Mouse (Mus musculus) kidney, embryonic 15.5 days (tissue): ENCODE data around the gene Tmem198. TPM values are rescaled to one million over a fixed set of nuclear protein-coding genes. Genes with fewer than 3 reads are reported as not detected.

Experiments used
- ATAC-seq: fragments of 200-750 bp; cut with Nextera tagmentation; replicated peaks from 2 replicates; pipeline ENCODE4 v1.8.0; 2017; ENCODE audit warnings: moderate TSS enrichment; ENCODE audit not compliant: low FRiP score
- H3K27ac ChIP-seq: fragments of 300-500 bp; sonication (generic); 2 replicates; pipeline ENCODE4 v1.5.1; 2015; ENCODE audit warnings: mild to moderate bottlenecking, inconsistent platforms
- H3K27me3 ChIP-seq: fragments of 300-500 bp; sonication (generic); 2 replicates; pipeline ENCODE4 v1.6.1; 2015; ENCODE audit warnings: inconsistent platforms
- H3K36me3 ChIP-seq: fragments of 300-500 bp; sonication (generic); 2 replicates; pipeline ENCODE4 v1.6.1; 2015; ENCODE audit warnings: inconsistent platforms
- H3K4me1 ChIP-seq: fragments of 300-500 bp; sonication (generic); 2 replicates; pipeline ENCODE4 v1.6.1; 2015; ENCODE audit warnings: inconsistent platforms
- H3K4me2 ChIP-seq: fragments of 300-500 bp; sonication (generic); 2 replicates; pipeline ENCODE4 v1.6.1; 2015; ENCODE audit warnings: moderate library complexity, mild to moderate bottlenecking, inconsistent platforms
- H3K4me3 ChIP-seq: fragments of 300-500 bp; sonication (generic); replicated peaks from 2 replicates; pipeline ENCODE4 v1.5.1; 2015; ENCODE audit warnings: mild to moderate bottlenecking, inconsistent platforms
- H3K9ac ChIP-seq: fragments of 300-500 bp; sonication (generic); 2 replicates; pipeline ENCODE4 v1.6.1; 2015; ENCODE audit warnings: mild to moderate bottlenecking, inconsistent platforms
- H3K9me3 ChIP-seq: fragments of 300-500 bp; sonication (generic); replicated peaks from 2 replicates; pipeline ENCODE4 v1.6.1; 2016; ENCODE audit warnings: inconsistent platforms
- WGBS: fragments of 180-500 bp; shearing (Covaris S2); methylation state at CpG from one replicate; pipeline ENCODE4 v1.1.7; 2015; ENCODE audit warnings: mixed read lengths; 5-methylcytosine and 5-hydroxymethylcytosine counted together
- polyA plus RNA-seq: library from polyadenylated mRNA; unstranded; fragments of >200 nt; fragmentation: Nextera tagmentation; extraction: Ambion mirVana; gene quantifications from 2 replicates; pipeline ENCODE4 v1.2.1, GENCODE M21; 2015

Tmem198 gene
- polyA plus RNA-seq, 1 experiment from 2014 or later: 1.2 TPM

DNA sequence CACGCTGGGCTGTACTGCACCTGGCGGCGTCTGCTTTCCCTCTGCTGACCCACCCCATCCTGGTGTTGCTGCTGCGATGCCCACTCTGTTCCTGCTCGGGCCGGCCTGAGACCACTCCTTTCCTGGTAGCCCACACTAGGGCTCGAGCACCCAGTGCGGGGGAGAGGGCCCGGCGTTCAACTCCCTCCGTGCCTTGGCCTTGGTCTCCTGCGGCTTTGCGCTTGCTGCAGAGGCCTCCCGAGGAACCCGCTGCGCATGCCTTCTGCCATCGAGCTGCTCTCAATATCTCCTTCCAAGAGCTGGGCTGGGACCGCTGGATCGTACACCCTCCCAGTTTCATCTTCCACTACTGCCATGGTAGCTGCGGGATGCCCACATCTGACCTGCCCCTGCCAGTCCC is 30.3 kb downstream of the Tmem198 start:
- Histone ChIP-seq H3K36me3 (no peaks in the 10 kb centered on the region), H3K4me1 (peaks cover 55% of the 10 kb centered on the region), H3K4me2 (no peak overlapping the region), H3K27ac (0 out of 2 replicates have a peak overlapping the region, but pooled peaks have one; percentile 6), H3K9ac (no peak overlapping the region), H3K9me3 (no peaks in the 10 kb centered on the region), H3K27me3 (no peaks in the 10 kb centered on the region), H3K4me3 (no peak overlapping the region)
- no peak for ATAC-seq
- 60% methylated on average over 20 of the region's 20 CpGs for WGBS

DNA sequence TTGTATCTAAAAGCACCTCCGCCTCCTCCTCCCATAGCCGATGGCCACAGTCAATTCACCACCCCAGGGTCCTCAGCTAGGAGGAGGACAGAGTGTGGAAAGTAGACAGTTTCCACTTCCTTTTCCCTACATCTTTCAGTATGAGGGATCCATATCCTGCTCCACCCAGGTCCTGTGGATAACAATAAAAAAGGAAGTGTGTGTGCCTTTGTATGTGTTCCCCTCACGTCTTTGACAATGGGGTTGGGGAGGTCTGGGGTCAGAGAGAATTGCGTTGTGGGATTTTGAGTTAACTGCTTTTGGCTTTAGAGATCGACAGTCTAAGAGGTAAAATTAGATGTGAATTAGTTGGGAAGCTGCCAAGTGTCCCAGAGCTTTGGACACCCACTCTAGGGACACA is 30.8 kb downstream of the Tmem198 start:
- Histone ChIP-seq H3K27me3 (no peaks in the 10 kb centered on the region), H3K4me2 (no peak overlapping the region), H3K4me3 (no peak overlapping the region), H3K4me1 (peaks cover 50% of the 10 kb centered on the region), H3K36me3 (no peaks in the 10 kb centered on the region), H3K9ac (no peak overlapping the region), H3K9me3 (no peaks in the 10 kb centered on the region), H3K27ac (no peak overlapping the region)
- WGBS: 78% methylated on average over 5 of the region's 5 CpGs
- ATAC-seq: no peak

DNA sequence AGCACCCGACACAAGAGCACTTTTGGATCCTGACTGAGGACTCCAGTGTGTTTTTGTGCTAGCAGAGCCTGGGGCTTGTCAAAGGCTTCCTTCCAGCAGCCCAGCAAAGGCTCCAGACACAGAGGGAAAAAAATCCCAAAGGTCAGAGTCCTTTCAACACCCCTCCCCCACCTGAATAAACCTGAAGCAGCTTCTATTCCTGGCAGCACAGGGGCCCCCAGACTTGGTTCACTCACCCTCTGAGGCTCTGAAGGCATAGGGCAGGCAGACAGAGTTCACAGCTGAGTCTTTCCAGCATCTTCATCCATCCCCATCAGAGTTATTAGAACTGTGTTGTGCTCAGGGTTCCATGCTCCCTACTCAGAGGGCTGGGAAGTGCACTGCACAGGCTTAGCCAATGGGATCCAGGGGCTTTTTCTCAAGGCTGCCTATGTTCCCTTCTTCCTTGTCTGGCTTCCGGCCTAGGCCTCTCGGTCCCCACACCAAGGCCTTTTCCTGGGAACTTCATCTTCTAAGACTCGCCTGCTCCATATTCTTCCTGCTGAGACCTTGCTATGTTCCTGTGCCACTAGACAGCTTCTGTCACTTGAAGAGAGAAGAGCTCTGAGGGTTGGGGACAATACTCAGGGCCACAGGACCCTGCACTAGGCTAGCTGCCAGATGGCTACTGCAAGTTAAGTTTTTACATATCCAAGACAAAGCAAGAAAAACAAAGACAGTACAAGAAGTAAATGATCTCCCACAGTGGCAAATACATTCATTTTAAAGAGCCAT is 32.3 kb downstream of the Tmem198 start:
- peak overlapping the region; percentile 57 for H3K27ac ChIP-seq
- no peak; the same call in 1 of the 2 replicates for ATAC-seq
- 66% methylated on average over 4 of the region's 4 CpGs for WGBS

DNA sequence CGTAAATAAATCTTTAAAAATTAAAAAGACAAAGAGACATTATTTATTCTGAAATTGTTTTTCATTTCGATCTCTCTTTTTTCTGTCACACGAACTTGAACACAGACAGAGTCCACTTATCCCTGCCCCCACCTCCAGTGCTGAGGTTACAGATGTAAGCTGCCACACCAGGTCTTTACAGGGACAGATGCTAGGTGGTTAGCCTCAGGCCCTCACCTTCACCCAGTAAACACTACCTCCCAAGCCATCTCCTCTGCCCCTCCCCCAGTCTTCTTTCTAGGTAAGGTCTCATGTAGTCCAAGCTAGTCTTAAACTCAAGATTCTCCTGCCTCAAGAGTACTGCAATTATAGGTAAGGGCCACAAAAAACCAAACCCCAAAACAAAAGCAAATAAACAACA is 33.2 kb downstream of the Tmem198 start:
- H3K9me3 ChIP-seq: no peaks in the 10 kb centered on the region
- WGBS: 91% methylated on average over 3 of the region's 3 CpGs
- ATAC-seq: no peak

More for the DNA sequence above, 32.3 kb downstream of the Tmem198 start:
- no peak overlapping the region for H3K4me3 ChIP-seq
- no peak overlapping the region for H3K4me2 ChIP-seq
- no peaks in the 10 kb centered on the region for H3K36me3 ChIP-seq
- H3K9ac ChIP-seq: no peak overlapping the region
- peaks cover 44% of the 10 kb centered on the region for H3K4me1 ChIP-seq
- H3K27me3 ChIP-seq: no peaks in the 10 kb centered on the region
- no peaks in the 10 kb centered on the region for H3K9me3 ChIP-seq

DNA sequence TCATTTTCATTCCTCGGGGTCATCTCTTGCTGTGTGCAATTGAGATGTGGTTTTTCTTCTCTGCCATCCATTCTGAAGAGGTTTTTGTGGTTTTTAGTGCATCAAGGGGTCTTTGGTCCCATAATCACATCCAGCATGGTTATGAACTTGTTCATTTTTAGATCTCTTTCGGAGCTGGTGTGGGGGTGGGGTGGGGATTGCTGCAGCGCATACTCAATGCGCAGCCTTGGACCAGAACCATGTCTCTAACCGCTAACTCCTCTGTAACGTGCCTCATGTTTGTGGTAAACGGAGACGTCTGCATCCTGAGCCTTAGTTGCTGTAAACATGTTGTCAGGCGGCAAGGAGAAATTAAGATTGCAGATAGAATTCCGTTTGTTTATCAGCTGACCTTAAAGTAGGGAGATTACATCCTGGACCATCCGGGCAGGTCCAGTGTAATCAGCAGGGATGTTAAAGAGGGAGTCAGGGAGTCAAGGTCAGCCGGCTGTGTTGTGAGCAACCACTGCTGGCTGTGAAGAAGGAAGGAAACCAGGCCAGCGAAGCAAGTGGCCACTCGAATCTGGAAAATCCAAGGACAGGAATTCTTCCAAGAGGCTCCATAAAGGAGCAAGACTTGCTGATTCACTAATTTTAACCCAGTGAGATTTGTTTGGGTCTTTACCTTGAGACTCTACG is 37.5 kb downstream of the Tmem198 start:
- no peak for ATAC-seq
- Histone ChIP-seq H3K9me3 (no peaks in the 10 kb centered on the region), H3K4me1 (peaks cover 21% of the 10 kb centered on the region), H3K9ac (no peak overlapping the region), H3K27ac (no peak overlapping the region), H3K36me3 (no peaks in the 10 kb centered on the region), H3K4me2 (no peak overlapping the region), H3K27me3 (no peaks in the 10 kb centered on the region), H3K4me3 (no peak overlapping the region)
- 77% methylated on average over 15 of the region's 15 CpGs for WGBS

More for the DNA sequence above, 33.2 kb downstream of the Tmem198 start:
- no peak overlapping the region for H3K4me2 ChIP-seq
- no peak overlapping the region for H3K27ac ChIP-seq
- H3K4me3 ChIP-seq: no peak overlapping the region
- no peak overlapping the region for H3K9ac ChIP-seq
- peaks cover 35% of the 10 kb centered on the region for H3K4me1 ChIP-seq
- no peaks in the 10 kb centered on the region for H3K36me3 ChIP-seq
- H3K27me3 ChIP-seq: no peaks in the 10 kb centered on the region

DNA sequence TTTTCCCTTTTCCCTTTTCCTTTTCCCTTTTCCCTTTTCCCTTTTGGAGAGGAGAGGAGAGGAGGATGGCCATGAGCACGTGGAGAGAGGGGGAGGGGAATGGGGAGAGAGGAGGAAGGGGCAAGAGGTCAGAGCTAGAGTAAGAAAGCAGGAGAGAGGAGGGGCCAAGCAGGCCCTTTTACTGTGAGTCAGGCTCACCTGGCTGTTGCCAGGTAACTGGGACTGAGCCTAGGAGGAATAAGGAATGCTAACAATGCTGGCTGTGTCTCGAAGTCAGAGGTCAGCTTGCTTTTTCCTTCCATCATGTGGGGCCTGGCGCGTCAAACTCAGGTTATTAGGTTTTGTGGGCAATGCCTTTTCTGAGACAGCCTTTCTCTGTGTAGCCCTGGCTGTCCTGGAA is 38.7 kb downstream of the Tmem198 start:
- Histone ChIP-seq H3K27ac (peak overlapping the region; percentile 64), H3K9me3 (no peaks in the 10 kb centered on the region), H3K4me3 (no peak overlapping the region), H3K9ac (no peak overlapping the region), H3K36me3 (no peaks in the 10 kb centered on the region), H3K4me2 (no peak overlapping the region), H3K4me1 (peaks cover 30% of the 10 kb centered on the region), H3K27me3 (no peaks in the 10 kb centered on the region)
- 69% methylated on average over 3 of the region's 4 CpGs for WGBS
- ATAC-seq: no peak

DNA sequence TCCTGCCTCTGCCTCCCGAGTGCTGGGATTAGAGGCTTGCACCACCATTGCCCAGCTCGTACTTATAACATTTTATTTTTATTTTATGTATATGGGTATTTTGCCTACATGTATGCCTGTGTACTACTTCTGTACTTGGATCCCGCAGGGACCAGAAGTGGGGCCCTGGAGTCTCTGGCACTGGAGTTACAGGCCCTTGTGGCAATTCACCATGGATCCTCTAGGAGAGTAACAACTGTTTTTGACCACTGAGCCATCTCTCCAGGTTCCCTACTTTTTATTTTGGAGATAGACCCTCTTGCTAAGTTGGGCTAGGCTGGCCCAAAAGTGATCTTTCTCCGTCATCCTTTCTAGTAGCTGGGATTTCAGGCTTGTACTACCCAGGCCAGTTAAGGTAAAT is 39.1 kb downstream of the Tmem198 start:
- Histone ChIP-seq H3K4me2 (no peak overlapping the region), H3K27ac (peak overlapping the region; percentile 64), H3K4me3 (no peak overlapping the region), H3K4me1 (peaks cover 30% of the 10 kb centered on the region), H3K9me3 (no peaks in the 10 kb centered on the region), H3K36me3 (no peaks in the 10 kb centered on the region), H3K27me3 (no peaks in the 10 kb centered on the region), H3K9ac (no peak overlapping the region)
- WGBS: 93% methylated on average over 4 of the region's 4 CpGs
- no peak for ATAC-seq

DNA sequence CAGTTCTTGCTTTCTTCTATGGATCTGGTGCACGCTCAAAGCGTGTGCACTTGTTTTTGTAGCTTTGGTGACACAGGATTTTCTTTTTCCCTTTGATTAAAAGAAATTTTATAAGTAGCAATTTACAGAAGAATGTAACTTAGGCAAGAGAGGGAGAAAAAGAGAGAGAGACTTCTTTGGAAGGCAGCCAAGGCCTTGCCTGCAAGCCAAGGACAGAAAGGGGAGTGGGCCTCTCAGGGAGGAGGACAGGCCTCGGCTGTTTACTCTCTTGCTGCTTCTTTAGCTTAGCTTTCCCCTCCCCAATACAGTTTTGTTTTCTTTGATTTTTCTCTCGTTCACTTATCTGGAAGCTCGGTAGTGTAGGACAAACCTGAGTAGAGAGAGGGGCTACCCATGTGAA is 40.2 kb downstream of the Tmem198 start:
- Histone ChIP-seq H3K4me3 (no peak overlapping the region), H3K27ac (peak overlapping the region; percentile 96), H3K36me3 (no peaks in the 10 kb centered on the region), H3K4me1 (peaks cover 30% of the 10 kb centered on the region), H3K4me2 (no peak overlapping the region), H3K9ac (no peak overlapping the region), H3K27me3 (no peaks in the 10 kb centered on the region), H3K9me3 (no peaks in the 10 kb centered on the region)
- 61% methylated on average over 5 of the region's 5 CpGs for WGBS
- no peak for ATAC-seq

DNA sequence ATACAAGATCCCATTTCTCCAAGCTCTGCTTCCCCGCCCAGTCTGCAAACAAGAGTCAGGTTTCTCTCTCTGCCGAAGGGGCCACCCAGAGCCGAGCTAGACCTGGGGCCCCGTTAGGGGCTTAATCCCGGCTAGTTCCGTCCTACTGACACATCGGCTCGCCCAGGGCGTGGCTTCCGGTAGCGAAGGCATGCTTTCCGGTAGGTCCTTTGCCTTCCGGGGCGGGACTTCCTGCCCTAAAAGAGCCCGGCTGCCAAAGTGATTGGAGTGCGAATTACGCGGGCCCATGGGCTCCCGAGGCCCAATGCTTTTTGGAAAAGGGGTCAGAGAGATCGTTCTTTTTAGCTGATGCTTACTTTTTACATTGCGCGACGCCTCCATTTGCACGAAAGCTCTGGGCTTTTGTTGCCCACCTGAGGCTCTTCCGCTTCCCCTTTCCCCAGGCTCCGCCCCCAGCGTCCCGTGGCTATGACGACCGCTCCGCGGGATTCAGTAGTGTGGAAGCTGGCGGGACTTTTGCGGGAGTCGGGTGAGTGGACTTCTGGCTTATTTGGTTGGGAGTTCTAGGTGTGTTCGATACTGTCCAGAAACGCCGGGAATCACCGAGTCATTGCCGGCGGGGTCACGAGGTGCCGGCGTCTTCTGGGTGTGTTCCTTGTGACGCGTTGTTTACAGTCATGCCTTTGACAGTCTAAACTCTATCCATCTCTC is 42.1 kb downstream of the Tmem198 start, which contains the start of gene Stk11ip:
Gene Stk11ip, plus strand, starts transcription at position 209 of the 711 bp plus-strand sequence.
- Histone ChIP-seq H3K9me3 (no peaks in the 10 kb centered on the region), H3K27ac (peak within 1 kb of the TSS; percentile 96), H3K4me2 (peak within 1 kb of the TSS; percentile 68), H3K27me3 (no peaks in the 10 kb centered on the region), H3K9ac (peak within 1 kb of the TSS; percentile 51), H3K4me3 (peak within 1 kb of the TSS; percentile 71), H3K36me3 (peaks cover 14% of the 10 kb centered on the region), H3K4me1 (peaks cover 30% of the 10 kb centered on the region)
- under 1% methylated on average over 46 of the region's 46 CpGs for WGBS
- peak; percentile 97 for ATAC-seq

DNA sequence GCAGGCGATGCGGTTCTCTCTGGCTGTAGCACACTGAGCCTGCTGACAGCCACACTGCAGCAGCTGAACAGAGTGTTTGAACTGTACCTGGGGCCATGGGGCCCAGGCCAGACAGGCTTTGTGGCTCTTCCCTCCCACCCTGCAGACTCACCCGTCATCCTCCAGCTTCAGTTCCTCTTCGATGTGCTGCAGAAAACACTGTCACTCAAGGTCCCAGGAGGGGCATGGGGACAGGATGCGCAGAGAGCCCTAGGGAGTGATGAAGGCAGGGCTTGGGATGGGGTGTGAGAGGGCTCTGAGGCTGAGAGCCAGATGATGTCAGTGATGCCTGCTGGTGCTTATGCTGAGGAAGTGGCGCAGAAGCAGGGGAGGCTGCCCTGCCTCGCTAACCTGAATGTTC is 45.3 kb downstream of the Tmem198 start:
- Histone ChIP-seq H3K27me3 (no peaks in the 10 kb centered on the region), H3K4me2 (no peak overlapping the region), H3K4me1 (peaks cover 19% of the 10 kb centered on the region), H3K9me3 (no peaks in the 10 kb centered on the region), H3K36me3 (peaks cover 44% of the 10 kb centered on the region), H3K4me3 (no peak overlapping the region), H3K9ac (0 out of 2 replicates have a peak overlapping the region, but pooled peaks have one; percentile 3), H3K27ac (no peak overlapping the region)
- ATAC-seq: no peak
- 82% methylated on average over 7 of the region's 7 CpGs for WGBS

DNA sequence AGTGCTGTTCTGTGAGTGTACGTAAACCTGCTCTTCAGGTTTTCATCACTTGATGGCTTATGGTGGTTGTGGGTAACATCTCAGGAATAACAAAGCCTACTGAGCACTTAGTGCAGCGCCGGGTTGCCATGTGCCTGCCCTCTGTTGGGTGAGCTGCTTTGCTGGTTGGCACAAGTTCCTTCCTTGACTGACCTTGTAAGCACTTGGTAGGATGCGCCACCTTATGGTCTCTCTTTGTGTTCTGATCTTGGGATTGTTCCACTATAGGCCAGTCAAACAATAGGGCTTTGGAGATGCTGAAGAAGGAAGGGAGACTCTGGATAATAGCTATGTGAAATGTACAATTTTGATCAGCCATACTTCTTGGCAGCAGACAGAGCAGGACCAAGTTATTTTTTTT is 51.2 kb downstream of the Tmem198 start:
- H3K36me3 ChIP-seq: peaks cover 74% of the 10 kb centered on the region
- H3K9ac ChIP-seq: no peak overlapping the region
- H3K4me1 ChIP-seq: peaks cover 21% of the 10 kb centered on the region
- H3K9me3 ChIP-seq: no peaks in the 10 kb centered on the region
- H3K4me2 ChIP-seq: no peak overlapping the region
- no peak overlapping the region for H3K4me3 ChIP-seq
- no peak for ATAC-seq
- no peak overlapping the region for H3K27ac ChIP-seq
- WGBS: 79% methylated on average over 4 of the region's 4 CpGs
- H3K27me3 ChIP-seq: no peaks in the 10 kb centered on the region
